Mouse (Mus musculus): ENCODE measurements around the gene Ube2h.

DNA sequence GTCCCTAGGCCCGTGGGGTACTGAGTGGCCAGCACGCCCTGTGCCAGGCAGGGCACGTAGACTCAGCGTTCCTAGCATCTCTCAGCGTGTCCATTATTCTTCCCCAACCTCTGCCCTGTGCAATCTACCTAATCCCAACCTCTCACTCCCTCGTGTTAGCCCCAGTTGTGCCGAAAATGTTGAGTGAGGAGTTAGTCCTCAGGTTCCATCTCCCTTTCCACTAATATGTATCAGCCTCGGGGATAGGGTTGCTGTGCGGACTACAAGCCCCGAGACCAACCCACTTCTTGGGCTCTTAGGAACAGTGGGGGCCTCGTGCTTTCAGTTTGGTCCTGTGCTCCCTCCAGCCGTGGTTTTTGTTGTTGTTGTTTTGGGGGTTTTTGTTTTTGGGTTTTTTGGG is 127.8 kb downstream of the Ube2h start:
- TF ChIP-seq POLR2A (IDR thresholded peaks at IDR 0.05; ENCODE audit: borderline replicate concordance, insufficient read depth, low read length) (no peak), CTCF (IDR thresholded peaks at IDR 0.05; ENCODE audit: borderline replicate concordance, insufficient read depth, low read depth, low read length) (no peak)
